In the genomic region with DNA sequence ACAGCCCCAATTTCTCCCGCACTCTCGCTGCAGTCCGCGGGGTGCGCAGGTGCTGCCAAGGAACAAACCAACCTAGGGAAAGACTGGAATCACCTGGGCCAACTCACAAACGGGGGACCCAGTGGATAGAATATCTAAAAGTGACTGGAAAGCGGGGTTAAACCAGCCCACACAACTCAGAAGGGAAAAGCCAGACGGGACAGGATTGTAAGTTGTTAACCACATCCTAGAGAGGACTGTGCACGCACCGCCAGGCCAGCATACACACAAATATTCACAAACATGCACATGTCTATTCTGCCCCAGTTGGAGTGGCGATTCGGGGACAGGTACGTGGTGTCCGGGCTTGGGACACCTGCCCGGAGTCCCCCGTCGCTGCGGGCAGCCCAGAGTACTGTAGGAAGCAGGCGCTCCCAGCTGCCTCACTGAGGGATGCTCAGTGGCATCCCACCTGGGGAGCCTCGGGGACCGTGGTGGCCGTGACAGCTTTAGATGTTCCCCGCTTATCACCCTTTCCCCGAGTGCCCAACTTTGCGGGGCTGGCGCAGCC, we compare ENCODE assay signal across 8 mouse cellular contexts. TPM values are rescaled to one million over a fixed set of nuclear protein-coding genes. Genes with fewer than 3 reads are reported as not detected.
A peak's percentile ranks its signal among the peaks of the same experiment; 100 is the strongest.
DNase-seq lines count a peak whose midpoint lies in the region; ATAC-seq lines count a peak whose summit lies in the region.

No protein-coding gene starts in this region.

- H3K4me3 ChIP-seq in lung, embryonic 16.5 days (ENCODE audit: low read length): peak overlapping the region; percentile 81
- H3K4me3 ChIP-seq in brown adipose tissue, adult 24 weeks (ENCODE audit: insufficient read depth, low read depth, low read length): peak overlapping the region; percentile 88
- peak overlapping the region; percentile 85 for H3K4me3 ChIP-seq in forebrain, embryonic 10.5 days
- peak overlapping the region; percentile 81 for H3K4me3 ChIP-seq in limb, embryonic 10.5 days
- peak overlapping the region; percentile 76 for H3K4me3 ChIP-seq in neural tube, embryonic 11.5 days (ENCODE audit: low read depth, low read length)

- no peak for DNase-seq in lung, postnatal 14 days
- DNase-seq in forebrain, embryonic 10.5 days (ENCODE audit: extremely low spot score, low spot score): peak; percentile 24
- no peak for DNase-seq in limb, embryonic 10.5 days (ENCODE audit: low spot score)
- DNase-seq in neural tube, embryonic 11.5 days (ENCODE audit: low spot score): peak; percentile 23
- no peak for DNase-seq in spleen, postnatal 36 days (ENCODE audit: low spot score in 2 of 2)
- no peak for DNase-seq in left cerebral cortex, adult 18-20 months (ENCODE audit: low spot score in 2 of 2)

- ATAC-seq in lung, embryonic 16.5 days (ENCODE audit: low read depth): peak; percentile 1; the same call in 1 of the 2 replicates
- peak; percentile 29 for ATAC-seq in neural tube, embryonic 11.5 days (ENCODE audit: insufficient read depth, low FRiP score, low TSS enrichment)

- WGBS in lung, embryonic 16.5 days: under 1% methylated on average over 26 of the region's 26 CpGs
- WGBS in forebrain, embryonic 10.5 days: under 1% methylated on average over 26 of the region's 26 CpGs
- WGBS in limb, embryonic 10.5 days: 2% methylated on average over 26 of the region's 26 CpGs
- under 1% methylated on average over 26 of the region's 26 CpGs for WGBS in neural tube, embryonic 11.5 days

- H3K4me1 ChIP-seq in lung, embryonic 16.5 days (replicated peaks; ENCODE audit: control insufficient read depth, insufficient read depth, low read length): peaks cover 16% of the 10 kb centered on the region
- H3K4me1 ChIP-seq in brown adipose tissue, adult 24 weeks (ENCODE audit: control insufficient read depth, insufficient read depth, insufficient read length, low read length): peaks cover 3% of the 10 kb centered on the region; the same call in 1 of the 2 replicates
- H3K4me1 ChIP-seq in forebrain, embryonic 10.5 days: peaks cover 29% of the 10 kb centered on the region
- H3K4me1 ChIP-seq in limb, embryonic 10.5 days: peaks cover 28% of the 10 kb centered on the region
- 0 out of 2 replicates have a peak, but pooled peaks cover 3% of the 10 kb centered on the region for H3K4me1 ChIP-seq in neural tube, embryonic 11.5 days (ENCODE audit: control insufficient read depth, insufficient read depth, low read length)

- H3K36me3 ChIP-seq in lung, embryonic 16.5 days (ENCODE audit: control insufficient read depth, insufficient read depth, low read length): no peaks in the 10 kb centered on the region
- no peaks in the 10 kb centered on the region for H3K36me3 ChIP-seq in forebrain, embryonic 10.5 days (replicated peaks)
- H3K36me3 ChIP-seq in limb, embryonic 10.5 days: peaks cover 3% of the 10 kb centered on the region; the same call in 1 of the 2 replicates
- no peaks in the 10 kb centered on the region for H3K36me3 ChIP-seq in neural tube, embryonic 11.5 days (ENCODE audit: control insufficient read depth, insufficient read depth, low read length)

- peak overlapping the region; percentile 95 for H3K4me2 ChIP-seq in lung, embryonic 16.5 days (ENCODE audit: low read depth, low read length)
- peak overlapping the region; percentile 91 for H3K4me2 ChIP-seq in neural tube, embryonic 11.5 days (ENCODE audit: low read depth)

- H3K27ac ChIP-seq in lung, embryonic 16.5 days (ENCODE audit: low read length): no peak overlapping the region
- no peak overlapping the region for H3K27ac ChIP-seq in brown adipose tissue, adult 24 weeks (replicated peaks; ENCODE audit: low read depth, low read length)
- H3K27ac ChIP-seq in forebrain, embryonic 10.5 days: peak overlapping the region; percentile 91
- H3K27ac ChIP-seq in limb, embryonic 10.5 days: peak overlapping the region; percentile 89
- H3K27ac ChIP-seq in neural tube, embryonic 11.5 days (ENCODE audit: low read depth, low read length): no peak overlapping the region

- H3K27me3 ChIP-seq in lung, embryonic 16.5 days (ENCODE audit: control insufficient read depth, insufficient read depth, low read depth, low read length): no peaks in the 10 kb centered on the region; the same call in 1 of the 2 replicates
- peaks cover 50% of the 10 kb centered on the region for H3K27me3 ChIP-seq in forebrain, embryonic 10.5 days (ENCODE audit: poor library complexity, severe bottlenecking)
- peaks cover 33% of the 10 kb centered on the region for H3K27me3 ChIP-seq in limb, embryonic 10.5 days (ENCODE audit: low read depth, poor library complexity, severe bottlenecking)
- peaks cover 5% of the 10 kb centered on the region; the same call in 1 of the 2 replicates for H3K27me3 ChIP-seq in neural tube, embryonic 11.5 days (ENCODE audit: control insufficient read depth, insufficient read depth, low read length)

- H3K9ac ChIP-seq in lung, embryonic 16.5 days (ENCODE audit: low read length): peak overlapping the region; percentile 85
- peak overlapping the region; percentile 78 for H3K9ac ChIP-seq in neural tube, embryonic 11.5 days (ENCODE audit: low read length)

- H3K9me3 ChIP-seq in lung, embryonic 16.5 days (ENCODE audit: control insufficient read depth, low read length): peaks cover 3% of the 10 kb centered on the region
- no peaks in the 10 kb centered on the region for H3K9me3 ChIP-seq in forebrain, embryonic 10.5 days
- no peaks in the 10 kb centered on the region for H3K9me3 ChIP-seq in limb, embryonic 10.5 days (replicated peaks)
- H3K9me3 ChIP-seq in neural tube, embryonic 11.5 days (ENCODE audit: control insufficient read depth, low read length): no peaks in the 10 kb centered on the region

RNA-seq across cellular contexts. Expression of a gene that starts 1.0 kb away (rescaled TPM):
- polyA plus RNA-seq in lung, embryonic 16.5 days (2015; fragmentation: Nextera tagmentation; extraction: Ambion mirVana): 4.1 and 5.1 TPM in 2 replicates
- 6.3 and 6.5 TPM in 2 replicates for polyA plus RNA-seq in brown adipose tissue, adult 24 weeks (2012; ENCODE audit: insufficient read depth, insufficient read length, missing spikeins)
- 2.2 TPM in 2 replicates for polyA plus RNA-seq in forebrain, embryonic 10.5 days (2016; fragmentation: Nextera tagmentation; extraction: Ambion mirVana)
- polyA plus RNA-seq in limb, embryonic 10.5 days (2016; fragmentation: Nextera tagmentation; extraction: Ambion mirVana): 3.0 and 3.5 TPM in 2 replicates
- polyA plus RNA-seq in neural tube, embryonic 11.5 days (2014; fragmentation: Nextera tagmentation; extraction: Ambion mirVana): 6.6 TPM in 2 replicates
- total RNA-seq in left cerebral cortex, adult 18-20 months (2021): 10 to 100 TPM; 17.0 to 17.3 TPM

Comparison
In these comparisons a context has a peak if more than half of its experiments do, and no peak if none do; other contexts are left out.
1. H3K27ac ChIP-seq: peak in forebrain, embryonic 10.5 days (single experiment) and limb, embryonic 10.5 days (single experiment); none in lung, embryonic 16.5 days (single experiment), brown adipose tissue, adult 24 weeks (single experiment) and neural tube, embryonic 11.5 days (single experiment).
2. DNase-seq: peak in forebrain, embryonic 10.5 days (single experiment) and neural tube, embryonic 11.5 days (single experiment); none in lung, postnatal 14 days (single experiment), limb, embryonic 10.5 days (single experiment), spleen, postnatal 36 days (0 of 2) and left cerebral cortex, adult 18-20 months (0 of 2).
3. Peak in every context shown above with its lines, with median percentiles within 50 percentile points of each other: H3K4me3 ChIP-seq.